In genomic region chr6:52170166-52170897, GRCm38 (mm10) we compare ENCODE assay signal across 10 mouse cellular contexts. TPM values are rescaled to one million over a fixed set of nuclear protein-coding genes. Genes with fewer than 3 reads are reported as not detected.
DNase-seq lines count a peak whose midpoint lies in the region; ATAC-seq and TF ChIP-seq lines count a peak whose summit lies in the region.
"Had no signal": no experiment of that assay in that cellular context is flagged by ENCODE, and none has a peak within 500 bp of the region (broad histone marks: within the 10 kb centered on the region; RNA-seq: fewer than 3 reads in every experiment).

No protein-coding gene starts in this region.

- peak; percentile 68 for DNase-seq in adrenal gland, adult 2 months
- no peak for DNase-seq in adrenal gland, adult 18-20 months (ENCODE audit: low spot score in 2 of 2)
- DNase-seq in ZHBTc4 (ENCODE audit: low read depth, low spot score), result peak; percentile 60
- peak; percentile 58 for DNase-seq in hindbrain, postnatal 0 days (ENCODE audit: low spot score)
- DNase-seq in liver, embryonic 13.5 days, result no peak
- no peak for DNase-seq in midbrain, embryonic 11.5 days (ENCODE audit: low spot score, missing footprints)
- DNase-seq in retina, embryonic 14.5 days (ENCODE audit: low spot score), result no peak

- H3K36me3 ChIP-seq in hindbrain, postnatal 0 days (ENCODE audit: insufficient read depth, low read length), result no peaks in the 10 kb centered on the region
- no peaks in the 10 kb centered on the region for H3K36me3 ChIP-seq in liver, embryonic 13.5 days
- no peaks in the 10 kb centered on the region for H3K36me3 ChIP-seq in midbrain, embryonic 11.5 days (ENCODE audit: control insufficient read depth, insufficient read depth, low read length)
- H3K36me3 ChIP-seq in forebrain, embryonic 12.5 days (replicated peaks), result no peaks in the 10 kb centered on the region

- peak overlapping the region; percentile 9 for H3K4me3 ChIP-seq in hindbrain, postnatal 0 days (ENCODE audit: low read length)
- H3K4me3 ChIP-seq in liver, embryonic 13.5 days (replicated peaks), result no peak overlapping the region; the same call in 1 of the 2 replicates
- no peak overlapping the region for H3K4me3 ChIP-seq in midbrain, embryonic 11.5 days (ENCODE audit: low read depth, low read length)
- H3K4me3 ChIP-seq in forebrain, embryonic 12.5 days (replicated peaks), result no peak overlapping the region

- H3K9me3 ChIP-seq in hindbrain, postnatal 0 days (ENCODE audit: low read length), result no peaks in the 10 kb centered on the region
- no peaks in the 10 kb centered on the region for H3K9me3 ChIP-seq in liver, embryonic 13.5 days (replicated peaks)
- no peaks in the 10 kb centered on the region for H3K9me3 ChIP-seq in midbrain, embryonic 11.5 days (ENCODE audit: control insufficient read depth, low read length)
- no peaks in the 10 kb centered on the region for H3K9me3 ChIP-seq in forebrain, embryonic 12.5 days

- WGBS in hindbrain, postnatal 0 days, result 3% methylated on average over 40 of the region's 40 CpGs
- 5% methylated on average over 40 of the region's 40 CpGs for WGBS in liver, embryonic 13.5 days (ENCODE audit: insufficient replicate concordance)
- 1% methylated on average over 39 of the region's 40 CpGs for WGBS in midbrain, embryonic 11.5 days
- under 1% methylated on average over 40 of the region's 40 CpGs for WGBS in forebrain, embryonic 12.5 days

- TF ChIP-seq CTCF in hindbrain, postnatal 0 days (IDR thresholded peaks at IDR 0.05; ENCODE audit: low read depth), result no peak

- H3K9ac ChIP-seq in hindbrain, postnatal 0 days (replicated peaks; ENCODE audit: low read length), result peak overlapping the region; percentile 40
- no peak overlapping the region for H3K9ac ChIP-seq in liver, embryonic 13.5 days
- no peak overlapping the region for H3K9ac ChIP-seq in midbrain, embryonic 11.5 days (ENCODE audit: low read length)
- H3K9ac ChIP-seq in forebrain, embryonic 12.5 days, result no peak overlapping the region

- ATAC-seq in hindbrain, postnatal 0 days, result no peak
- ATAC-seq in liver, embryonic 13.5 days (ENCODE audit: low read depth), result peak; percentile 57; the same call in 1 of the 2 replicates
- ATAC-seq in midbrain, embryonic 11.5 days (ENCODE audit: low FRiP score), result no peak
- no peak for ATAC-seq in forebrain, embryonic 12.5 days (ENCODE audit: low FRiP score)
- ATAC-seq: activated CD4-positive, CD25-positive, alpha-beta regulatory T cell, adult 4 months; inflammation-experienced regulatory T-cells, adult 6 months had no signal

- H3K4me2 ChIP-seq in hindbrain, postnatal 0 days (ENCODE audit: low read depth, low read length), result peak overlapping the region; percentile 93
- H3K4me2 ChIP-seq in liver, embryonic 13.5 days, result peak overlapping the region; percentile 17; the same call in 1 of the 2 replicates
- H3K4me2 ChIP-seq in midbrain, embryonic 11.5 days, result no peak overlapping the region
- H3K4me2 ChIP-seq in forebrain, embryonic 12.5 days, result no peak overlapping the region

- peaks cover 10% of the 10 kb centered on the region; the same call in 1 of the 2 replicates for H3K4me1 ChIP-seq in hindbrain, postnatal 0 days (ENCODE audit: insufficient read depth, low read length)
- H3K4me1 ChIP-seq in liver, embryonic 13.5 days (replicated peaks), result peaks cover 11% of the 10 kb centered on the region
- H3K4me1 ChIP-seq in midbrain, embryonic 11.5 days (ENCODE audit: control insufficient read depth, insufficient read depth, low read length), result peaks cover 3% of the 10 kb centered on the region; the same call in 1 of the 2 replicates
- H3K4me1 ChIP-seq in forebrain, embryonic 12.5 days, result peaks cover 6% of the 10 kb centered on the region; the same call in 1 of the 2 replicates

- H3K27me3 ChIP-seq in hindbrain, postnatal 0 days (ENCODE audit: insufficient read depth, low read length), result peaks cover 54% of the 10 kb centered on the region
- H3K27me3 ChIP-seq in liver, embryonic 13.5 days, result peaks cover 100% of the 10 kb centered on the region
- peaks cover 97% of the 10 kb centered on the region for H3K27me3 ChIP-seq in midbrain, embryonic 11.5 days (ENCODE audit: control insufficient read depth, insufficient read depth, low read length)
- peaks cover 94% of the 10 kb centered on the region for H3K27me3 ChIP-seq in forebrain, embryonic 12.5 days

- peak overlapping the region; percentile 82 for H3K27ac ChIP-seq in hindbrain, postnatal 0 days
- peak overlapping the region; percentile 66 for H3K27ac ChIP-seq in liver, embryonic 13.5 days
- H3K27ac ChIP-seq in midbrain, embryonic 11.5 days (ENCODE audit: low read depth, low read length), result no peak overlapping the region
- H3K27ac ChIP-seq in forebrain, embryonic 12.5 days, result no peak overlapping the region

RNA-seq across cellular contexts. Expression of gene Hoxa2, which starts 5.7 kb away (rescaled TPM):
- total RNA-seq in adrenal gland, adult 2 months (2021), result 1 to 10 TPM; 1.5 to 2.6 TPM
- polyA plus RNA-seq in adrenal gland, adult 2 months (2012; rRNA removed), result 1.1 and 1.7 TPM in 2 replicates
- total RNA-seq in adrenal gland, adult 18-20 months (2021), result 1 to 10 TPM in 1 of 2 experiments, under 1 TPM in 1; 0.96 to 1.3 TPM
- total RNA-seq in hindbrain, postnatal 0 days (2014; rRNA removed), result 20.3 and 24.3 TPM in 2 replicates
- polyA plus RNA-seq in hindbrain, postnatal 0 days (2015; fragmentation: Nextera tagmentation; extraction: Ambion mirVana), result 16.3 and 16.5 TPM in 2 replicates
- 0.63 and 0.82 TPM in 2 replicates for polyA plus RNA-seq in liver, embryonic 13.5 days (2015; fragmentation: Nextera tagmentation; extraction: Ambion mirVana)
- 0.14 and 0.26 TPM in 2 replicates for polyA plus RNA-seq in midbrain, embryonic 11.5 days (2014; fragmentation: Nextera tagmentation; extraction: Ambion mirVana)
- polyA plus RNA-seq in forebrain, embryonic 12.5 days (2016; fragmentation: Nextera tagmentation; extraction: Ambion mirVana), result not detected in 2 replicates
- polyA plus RNA-seq: activated CD4-positive, CD25-positive, alpha-beta regulatory T cell, adult 4 months; inflammation-experienced regulatory T-cells, adult 6 months had no signal

RNA-seq across cellular contexts. Expression of gene 5730596B20Rik, which starts 7.0 kb away (rescaled TPM):
- under 1 TPM; 0.35 to 0.41 TPM for total RNA-seq in adrenal gland, adult 2 months (2021)
- polyA plus RNA-seq in adrenal gland, adult 2 months (2012; rRNA removed), result 0.02 and 0.04 TPM in 2 replicates
- total RNA-seq in adrenal gland, adult 18-20 months (2021), result under 1 TPM; 0.13 to 0.33 TPM
- total RNA-seq in hindbrain, postnatal 0 days (2014; rRNA removed), result 1.1 and 1.2 TPM in 2 replicates
- polyA plus RNA-seq in hindbrain, postnatal 0 days (2015; fragmentation: Nextera tagmentation; extraction: Ambion mirVana), result 1.3 and 1.5 TPM in 2 replicates
- 0.02 and 0.06 TPM in 2 replicates for polyA plus RNA-seq in liver, embryonic 13.5 days (2015; fragmentation: Nextera tagmentation; extraction: Ambion mirVana)
- polyA plus RNA-seq in midbrain, embryonic 11.5 days (2014; fragmentation: Nextera tagmentation; extraction: Ambion mirVana), result not detected in 2 replicates
- not detected in 2 replicates for polyA plus RNA-seq in forebrain, embryonic 12.5 days (2016; fragmentation: Nextera tagmentation; extraction: Ambion mirVana)
- polyA plus RNA-seq: activated CD4-positive, CD25-positive, alpha-beta regulatory T cell, adult 4 months; inflammation-experienced regulatory T-cells, adult 6 months had no signal

RNA-seq across cellular contexts. Expression of gene Hoxa1, which starts 12.2 kb away (rescaled TPM):
- under 1 TPM; 0.52 to 0.86 TPM for total RNA-seq in adrenal gland, adult 2 months (2021)
- 0.47 and 0.68 TPM in 2 replicates for polyA plus RNA-seq in adrenal gland, adult 2 months (2012; rRNA removed)
- under 1 TPM; 0.29 to 0.43 TPM for total RNA-seq in adrenal gland, adult 18-20 months (2021)
- 1.1 and 3.7 TPM in 2 replicates for total RNA-seq in hindbrain, postnatal 0 days (2014; rRNA removed)
- polyA plus RNA-seq in hindbrain, postnatal 0 days (2015; fragmentation: Nextera tagmentation; extraction: Ambion mirVana), result 1.1 and 1.2 TPM in 2 replicates
- 0.52 and 0.66 TPM in 2 replicates for polyA plus RNA-seq in liver, embryonic 13.5 days (2015; fragmentation: Nextera tagmentation; extraction: Ambion mirVana)
- polyA plus RNA-seq in midbrain, embryonic 11.5 days (2014; fragmentation: Nextera tagmentation; extraction: Ambion mirVana), result 0.53 and 0.63 TPM in 2 replicates
- 0.19 and 0.31 TPM in 2 replicates for polyA plus RNA-seq in forebrain, embryonic 12.5 days (2016; fragmentation: Nextera tagmentation; extraction: Ambion mirVana)
- polyA plus RNA-seq: activated CD4-positive, CD25-positive, alpha-beta regulatory T cell, adult 4 months; inflammation-experienced regulatory T-cells, adult 6 months had no signal

RNA-seq across cellular contexts. Expression of gene Hoxa4, which starts 21.2 kb away (rescaled TPM):
- total RNA-seq in adrenal gland, adult 2 months (2021), result 1 to 10 TPM; 2.2 to 6.3 TPM
- polyA plus RNA-seq in adrenal gland, adult 2 months (2012; rRNA removed), result 0.99 and 4.0 TPM in 2 replicates
- total RNA-seq in adrenal gland, adult 18-20 months (2021), result 1 to 10 TPM; 1.8 to 3.1 TPM
- total RNA-seq in hindbrain, postnatal 0 days (2014; rRNA removed), result 4.8 and 7.3 TPM in 2 replicates
- 10.5 and 12.0 TPM in 2 replicates for polyA plus RNA-seq in hindbrain, postnatal 0 days (2015; fragmentation: Nextera tagmentation; extraction: Ambion mirVana)
- polyA plus RNA-seq in liver, embryonic 13.5 days (2015; fragmentation: Nextera tagmentation; extraction: Ambion mirVana), result 0.17 and 0.30 TPM in 2 replicates
- polyA plus RNA-seq in midbrain, embryonic 11.5 days (2014; fragmentation: Nextera tagmentation; extraction: Ambion mirVana), result not detected in 2 replicates
- not detected in 2 replicates for polyA plus RNA-seq in forebrain, embryonic 12.5 days (2016; fragmentation: Nextera tagmentation; extraction: Ambion mirVana)
- polyA plus RNA-seq: activated CD4-positive, CD25-positive, alpha-beta regulatory T cell, adult 4 months; inflammation-experienced regulatory T-cells, adult 6 months had no signal

RNA-seq across cellular contexts. Expression of gene Hoxa5, which starts 34.1 kb away (rescaled TPM):
- 10 to 100 TPM; 13.6 to 22.8 TPM for total RNA-seq in adrenal gland, adult 2 months (2021)
- polyA plus RNA-seq in adrenal gland, adult 2 months (2012; rRNA removed), result 12.9 and 16.3 TPM in 2 replicates
- total RNA-seq in adrenal gland, adult 18-20 months (2021), result 10 to 100 TPM; 13.3 to 20.2 TPM
- total RNA-seq in hindbrain, postnatal 0 days (2014; rRNA removed), result 99.2 and 108 TPM in 2 replicates
- 81.7 and 89.4 TPM in 2 replicates for polyA plus RNA-seq in hindbrain, postnatal 0 days (2015; fragmentation: Nextera tagmentation; extraction: Ambion mirVana)
- polyA plus RNA-seq in liver, embryonic 13.5 days (2015; fragmentation: Nextera tagmentation; extraction: Ambion mirVana), result 0.83 and 1.2 TPM in 2 replicates
- not detected in 2 replicates for polyA plus RNA-seq in midbrain, embryonic 11.5 days (2014; fragmentation: Nextera tagmentation; extraction: Ambion mirVana)
- polyA plus RNA-seq in forebrain, embryonic 12.5 days (2016; fragmentation: Nextera tagmentation; extraction: Ambion mirVana), result not detected in 2 replicates
- polyA plus RNA-seq: activated CD4-positive, CD25-positive, alpha-beta regulatory T cell, adult 4 months; inflammation-experienced regulatory T-cells, adult 6 months had no signal

Comparison
In these comparisons a context has a peak if more than half of its experiments do, and no peak if none do; other contexts are left out.
1. DNase-seq: peak in adrenal gland, adult 2 months (single experiment), ZHBTc4 (single experiment) and hindbrain, postnatal 0 days (single experiment); none in adrenal gland, adult 18-20 months (0 of 2), liver, embryonic 13.5 days (single experiment), midbrain, embryonic 11.5 days (single experiment) and retina, embryonic 14.5 days (single experiment).
2. H3K27ac ChIP-seq: peak in hindbrain, postnatal 0 days (single experiment) and liver, embryonic 13.5 days (single experiment); none in midbrain, embryonic 11.5 days (single experiment) and forebrain, embryonic 12.5 days (single experiment).
3. H3K4me2 ChIP-seq: peak in hindbrain, postnatal 0 days (single experiment) and liver, embryonic 13.5 days (single experiment); none in midbrain, embryonic 11.5 days (single experiment) and forebrain, embryonic 12.5 days (single experiment).